Mouse (Mus musculus) right cerebral cortex, postnatal 36 days (tissue): Measurements from ENCODE around the gene Lmod3.
"Not testable (repeated sequence)": the region's sequence is repeated elsewhere in the genome, so short reads cannot be mapped to it uniquely, and the experiment has no call there.

ENCODE experiments used
- DNase-seq, 2 experiments: peaks; one replicate each; pipeline ENCODE4 v3.0.0; 2022; ENCODE audit warnings: low spot score in 2 of 2, mixed read lengths in 1 of 2

The Lmod3 gene

GRCm38 (mm10) chr6:97276366-97276765 lies 23.8 kb upstream of the Lmod3 start:
- DNase-seq, result no peak

- no peak for DNase-seq
Measured at GRCm38 (mm10) chr6:97275760-97276159, 23.2 kb upstream of the Lmod3 start.

DNA sequence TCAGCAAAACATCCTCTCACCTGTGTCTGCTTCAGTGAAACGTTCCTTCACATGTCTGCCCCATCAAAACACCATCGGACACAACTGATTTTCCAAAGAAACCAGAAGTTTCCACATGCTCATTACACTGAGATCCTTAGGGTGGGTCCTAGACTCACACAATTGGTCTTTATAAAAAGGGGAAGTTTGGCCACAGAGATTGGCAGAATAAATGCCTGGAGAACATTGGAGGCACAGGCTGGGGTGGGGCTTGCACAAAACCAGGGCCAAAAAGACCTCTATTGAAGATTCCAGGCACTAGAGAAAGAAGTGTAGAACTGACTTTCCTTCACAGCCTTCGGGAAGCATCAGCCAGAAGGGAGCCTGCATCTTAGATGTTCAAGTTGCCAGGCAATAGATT lies 21.2 kb upstream of the Lmod3 start:
- DNase-seq, result no peak

- no peak for DNase-seq
Measured at GRCm38 (mm10) chr6:97273058-97273710, 20.6 kb upstream of the Lmod3 start.

- DNase-seq, result no peak
Measured at GRCm38 (mm10) chr6:97272349-97272748, 19.8 kb upstream of the Lmod3 start.

DNA sequence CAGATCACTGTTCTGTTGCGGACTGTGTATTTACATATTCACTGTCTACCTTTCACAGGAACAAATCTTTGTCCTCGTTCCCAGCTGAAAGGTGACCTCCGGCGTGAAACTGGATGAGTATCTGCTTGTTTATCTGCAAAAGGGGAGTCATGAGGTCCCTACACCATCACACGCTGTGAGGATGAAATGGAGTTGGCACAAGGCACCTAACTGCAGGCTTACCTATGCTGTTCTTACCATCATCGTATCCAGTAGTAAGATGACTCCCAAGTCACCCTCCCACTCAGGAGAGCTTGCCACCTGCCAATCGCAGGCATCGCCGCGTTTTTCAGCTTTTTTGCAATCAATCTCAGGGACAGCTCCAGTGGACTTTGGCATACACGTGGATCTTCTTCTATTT lies 17.0 kb upstream of the Lmod3 start:
- no peak for DNase-seq

DNA sequence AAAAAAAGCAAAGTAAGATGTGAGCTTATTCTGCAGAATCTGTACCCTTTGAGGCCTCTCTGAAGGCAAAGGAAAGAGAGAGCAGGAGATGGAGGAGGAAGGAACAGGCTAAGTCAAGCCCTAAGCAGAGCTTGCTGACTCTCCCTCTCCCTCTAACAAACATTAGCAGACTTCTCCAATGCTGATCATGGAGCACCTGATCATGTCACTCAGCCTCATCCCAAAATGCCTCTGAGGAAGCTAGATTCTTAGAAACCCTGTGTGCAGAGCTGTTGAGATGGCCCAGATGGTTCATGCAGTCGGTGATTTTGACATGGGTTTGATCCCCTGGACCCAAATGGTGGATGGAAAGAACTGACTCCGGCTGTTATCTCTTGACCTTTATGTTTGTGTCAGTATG lies 14.6 kb upstream of the Lmod3 start:
- DNase-seq, result no peak

- no peak for DNase-seq
Measured at GRCm38 (mm10) chr6:97266661-97267060, 14.1 kb upstream of the Lmod3 start.

DNA sequence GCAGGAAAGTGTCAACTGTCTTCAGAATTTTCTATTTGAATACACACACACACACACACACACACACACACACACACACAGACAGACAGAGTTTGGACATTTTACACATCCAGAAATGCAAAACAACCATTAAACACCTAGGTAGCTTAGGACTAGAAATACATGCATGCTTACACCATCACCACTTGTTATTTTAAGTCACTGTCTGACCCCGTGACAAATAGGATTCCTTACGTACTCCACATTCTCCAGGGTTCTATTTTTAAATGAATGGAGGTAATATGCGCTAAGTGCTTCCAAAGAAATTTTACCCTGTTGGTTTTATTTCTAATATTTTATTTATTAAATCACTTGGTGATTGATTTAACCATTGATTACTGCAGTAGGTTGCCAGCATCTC lies 13.1 kb upstream of the Lmod3 start:
- DNase-seq, result no peak

DNA sequence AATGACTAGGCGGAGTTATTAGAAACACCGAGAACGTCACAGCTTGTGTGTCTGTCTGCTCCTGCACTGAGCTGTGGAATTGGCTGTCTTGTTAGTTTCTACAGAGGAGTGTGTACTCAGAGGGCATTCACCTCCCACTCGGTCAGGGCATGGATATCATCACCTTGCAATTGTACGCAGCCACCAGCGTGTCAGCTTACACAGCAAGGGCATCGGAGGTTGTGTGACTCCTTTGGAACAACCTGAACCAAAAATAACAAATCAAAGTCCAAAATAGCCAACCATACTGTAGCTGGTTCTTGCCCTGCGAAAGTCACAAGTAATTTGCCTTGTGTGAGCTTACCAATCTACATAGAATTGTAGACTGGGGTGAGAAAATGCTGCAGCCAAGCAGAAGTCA lies 12.7 kb upstream of the Lmod3 start:
- DNase-seq, result no peak

DNA sequence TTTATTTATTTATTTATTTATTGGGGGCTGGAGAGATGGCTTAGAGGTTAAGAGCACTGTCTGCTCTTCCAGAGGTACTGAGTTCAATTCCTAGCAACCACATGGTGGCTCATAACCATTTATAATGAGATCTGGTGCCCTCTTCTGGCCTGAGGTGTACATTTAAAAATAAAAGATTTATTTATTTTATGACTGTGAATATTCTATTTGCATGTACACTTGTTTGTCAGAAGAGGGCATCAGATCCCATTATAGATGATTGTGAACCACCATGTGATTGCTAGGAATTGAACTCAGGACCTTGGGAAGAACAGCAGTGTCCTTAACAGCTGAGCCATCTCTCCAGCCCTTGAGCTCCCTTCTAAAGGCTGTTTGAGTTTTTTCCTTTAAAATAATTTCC lies 11.2 kb upstream of the Lmod3 start:
- DNase-seq, result not testable (repeated sequence)

- no peak for DNase-seq
Measured at GRCm38 (mm10) chr6:97262229-97262628, 9.7 kb upstream of the Lmod3 start.

GRCm38 (mm10) chr6:97259926-97260325 lies 7.4 kb upstream of the Lmod3 start:
- DNase-seq, result not testable (repeated sequence)

DNA sequence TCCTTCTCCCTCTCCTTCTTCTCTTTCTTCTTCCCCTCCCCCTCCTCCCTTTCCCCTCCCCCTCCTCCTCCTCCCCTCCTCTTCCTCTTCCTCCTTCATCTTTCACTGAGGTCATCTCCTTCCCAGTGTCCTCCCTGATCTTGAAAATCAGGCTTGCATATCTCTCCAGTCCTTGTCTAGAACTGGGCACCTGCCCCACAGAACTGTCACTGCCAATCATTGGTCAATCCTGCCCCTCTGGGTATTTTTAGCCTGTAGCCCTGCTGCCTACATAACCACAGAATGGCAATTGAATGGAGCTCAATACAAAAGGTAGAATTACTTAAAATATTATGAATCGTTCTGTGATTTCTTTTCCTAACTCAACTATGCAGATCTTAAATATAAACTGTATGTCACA lies 5.9 kb upstream of the Lmod3 start:
- DNase-seq, result no peak

GRCm38 (mm10) chr6:97252086-97252485 lies 473 bp downstream of the Lmod3 start:
- no peak for DNase-seq

DNA sequence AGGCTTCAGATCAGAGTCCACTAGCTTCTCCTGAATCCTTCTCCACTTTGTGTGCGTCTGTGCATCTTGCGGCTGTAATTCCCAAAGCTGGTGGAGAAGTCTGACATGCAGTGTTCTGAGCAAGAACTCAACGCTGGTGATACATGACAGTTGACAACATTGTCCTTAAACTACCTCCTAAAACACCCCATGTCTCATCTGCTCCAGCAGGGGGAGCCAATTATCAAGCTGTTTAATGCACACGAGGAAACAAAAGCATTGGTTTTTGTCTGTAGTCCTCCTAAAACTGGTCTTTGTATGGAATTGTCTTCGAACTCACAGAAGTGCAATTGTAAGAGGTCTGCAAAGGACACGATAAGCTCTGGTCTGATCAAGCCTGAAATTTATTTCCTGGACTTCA lies 1.6 kb downstream of the Lmod3 start:
- peak; percentile 14 to 28 for DNase-seq

DNA sequence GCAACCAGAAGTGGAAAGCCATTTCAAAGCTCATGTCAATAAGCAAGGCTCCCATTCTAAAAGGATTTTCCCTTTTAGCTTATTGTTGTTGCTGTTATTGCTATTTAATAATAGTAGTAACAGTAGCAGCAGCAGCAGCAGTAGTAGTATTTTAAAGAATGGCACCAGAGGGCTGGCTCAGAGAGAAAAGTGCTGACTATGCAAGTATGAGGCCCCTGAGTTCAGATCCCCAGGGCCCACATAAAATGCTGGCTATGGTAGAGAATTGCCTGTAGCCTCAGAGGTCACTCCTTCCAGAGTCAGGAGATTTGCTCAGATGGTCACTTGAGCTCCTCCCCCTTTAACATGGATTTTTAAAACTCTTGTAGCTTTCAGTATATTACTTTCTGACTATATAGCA lies 7.4 kb downstream of the Lmod3 start:
- no peak for DNase-seq

DNA sequence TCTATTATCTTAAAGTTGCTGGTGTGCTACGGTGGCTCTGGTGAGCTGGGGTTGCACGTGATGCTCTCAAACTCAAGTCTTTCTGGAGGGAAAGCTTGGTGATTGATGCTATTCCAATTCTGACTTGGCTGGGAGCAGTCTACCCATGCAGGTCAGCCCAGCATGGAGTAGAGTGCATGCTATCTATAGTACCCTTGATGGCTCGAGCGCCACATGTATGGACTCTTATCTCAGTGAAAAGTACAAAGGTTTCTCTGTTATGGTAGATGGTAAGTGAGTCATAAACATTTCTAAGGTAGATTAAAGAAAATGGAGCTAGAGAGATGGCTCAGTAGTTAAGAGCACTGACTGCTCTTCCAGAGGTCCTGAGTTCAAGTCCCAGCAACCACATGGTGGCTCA lies 10.0 kb downstream of the Lmod3 start:
- no peak for DNase-seq

GRCm38 (mm10) chr6:97240092-97240491 lies 12.5 kb downstream of the Lmod3 start:
- no peak for DNase-seq

GRCm38 (mm10) chr6:97239360-97239759 lies 13.2 kb downstream of the Lmod3 start:
- DNase-seq, result no peak

DNA sequence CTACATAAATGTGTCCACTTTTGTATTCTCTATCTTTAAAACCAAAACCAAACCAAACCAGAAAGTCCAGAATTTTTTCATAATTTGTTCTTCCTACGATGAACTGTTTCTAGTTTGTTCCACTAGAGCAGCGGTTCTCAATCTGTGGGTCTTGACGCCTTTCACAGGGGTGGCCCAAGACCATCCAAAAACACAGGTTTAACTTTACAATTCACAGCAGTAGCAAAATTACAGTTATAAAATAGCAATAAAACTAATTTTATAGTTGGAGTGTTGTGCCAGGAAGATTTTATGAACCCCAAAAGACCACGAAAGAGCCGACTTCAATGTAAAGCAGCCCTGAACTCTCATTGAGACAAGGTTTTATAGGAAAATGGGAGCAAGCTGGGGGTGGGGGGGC lies 16.5 kb downstream of the Lmod3 start:
- no peak for DNase-seq

GRCm38 (mm10) chr6:97234911-97235668 lies 17.5 kb downstream of the Lmod3 start:
- DNase-seq, result no peak

- no peak for DNase-seq
Measured at GRCm38 (mm10) chr6:97227067-97227847, 25.3 kb downstream of the Lmod3 start.
